Mouse (Mus musculus) cortical plate, adult 2 months (tissue): ENCODE data around the gene Fam234b.

Source experiments
- CTCF ChIP-seq: fragments of 200-500 bp; IDR thresholded peaks from 2 replicates; pipeline ENCODE4 v1.5.1; 2011; ENCODE audit warnings: mild to moderate bottlenecking, control low read depth, low read length; ENCODE audit not compliant: insufficient read depth; ENCODE audit errors: extremely low read depth
- POLR2A ChIP-seq: fragments of 200-500 bp; IDR thresholded peaks from 2 replicates; pipeline ENCODE4 v1.6.1; 2011; ENCODE audit warnings: mild to moderate bottlenecking, low read length, control low read depth; ENCODE audit not compliant: insufficient read depth; ENCODE audit errors: extremely low read depth

GRCm38 (mm10) chr6:135240361-135240760, 42.6 kb downstream of the Fam234b start:
- TF ChIP-seq POLR2A: no peak
- TF ChIP-seq CTCF: no peak
